In genomic region chr1:130759689-130760088, GRCm38 (mm10) we compare ENCODE assay signal across 32 mouse cellular contexts. TPM values are rescaled to one million over a fixed set of nuclear protein-coding genes. Genes with fewer than 3 reads are reported as not detected.
DNase-seq lines count a peak whose midpoint lies in the region; ATAC-seq and TF ChIP-seq lines count a peak whose summit lies in the region.
"Had no signal": no experiment of that assay in that cellular context is flagged by ENCODE, and none has a peak within 500 bp of the region (broad histone marks: within the 10 kb centered on the region; RNA-seq: fewer than 3 reads in every experiment).

No protein-coding gene starts in this region.

- TF ChIP-seq POLR2A in liver, adult 2 months (IDR thresholded peaks at IDR 0.05; ENCODE audit: extremely low read depth, insufficient read depth, low read length): no peak

- H3K9me3 ChIP-seq in liver, embryonic 12.5 days (replicated peaks): no peaks in the 10 kb centered on the region
- no peaks in the 10 kb centered on the region for H3K9me3 ChIP-seq in midbrain, embryonic 11.5 days (ENCODE audit: control insufficient read depth, low read length)
- H3K9me3 ChIP-seq in midbrain, embryonic 15.5 days: no peaks in the 10 kb centered on the region
- H3K9me3 ChIP-seq: forebrain, embryonic 10.5 days; forebrain, embryonic 13.5 days; G1E; heart, embryonic 12.5 days; heart, embryonic 15.5 days; hindbrain, embryonic 10.5 days; hindbrain, embryonic 13.5 days had no signal

- no peak overlapping the region for H3K4me2 ChIP-seq in liver, embryonic 12.5 days
- no peak overlapping the region for H3K4me2 ChIP-seq in midbrain, embryonic 11.5 days
- H3K4me2 ChIP-seq in midbrain, embryonic 15.5 days: no peak overlapping the region
- H3K4me2 ChIP-seq: forebrain, embryonic 13.5 days; heart, embryonic 12.5 days; heart, embryonic 15.5 days; hindbrain, embryonic 13.5 days had no signal

- no peaks in the 10 kb centered on the region for H3K27me3 ChIP-seq in liver, adult 2 months (ENCODE audit: control insufficient read depth, insufficient read depth, low read length)
- no peaks in the 10 kb centered on the region for H3K27me3 ChIP-seq in liver, embryonic 12.5 days (replicated peaks)
- no peaks in the 10 kb centered on the region for H3K27me3 ChIP-seq in midbrain, embryonic 11.5 days (ENCODE audit: control insufficient read depth, insufficient read depth, low read length)
- no peaks in the 10 kb centered on the region for H3K27me3 ChIP-seq in midbrain, embryonic 15.5 days (replicated peaks)
- H3K27me3 ChIP-seq: CH12.LX; forebrain, embryonic 13.5 days; heart, embryonic 12.5 days; heart, embryonic 15.5 days; hindbrain, embryonic 13.5 days; Patski had no signal

- H3K9ac ChIP-seq in liver, adult 2 months (ENCODE audit: low read depth, low read length): no peak overlapping the region
- no peak overlapping the region for H3K9ac ChIP-seq in liver, embryonic 12.5 days
- no peak overlapping the region for H3K9ac ChIP-seq in midbrain, embryonic 11.5 days (ENCODE audit: low read length)
- no peak overlapping the region for H3K9ac ChIP-seq in midbrain, embryonic 15.5 days
- H3K9ac ChIP-seq: forebrain, embryonic 13.5 days; heart, embryonic 12.5 days; heart, embryonic 15.5 days; hindbrain, embryonic 13.5 days had no signal

- H3K36me3 ChIP-seq in liver, adult 2 months (ENCODE audit: control insufficient read depth, insufficient read depth, low read length): no peaks in the 10 kb centered on the region
- H3K36me3 ChIP-seq in liver, embryonic 12.5 days: no peaks in the 10 kb centered on the region
- no peaks in the 10 kb centered on the region for H3K36me3 ChIP-seq in midbrain, embryonic 11.5 days (ENCODE audit: control insufficient read depth, insufficient read depth, low read length)
- no peaks in the 10 kb centered on the region for H3K36me3 ChIP-seq in midbrain, embryonic 15.5 days (replicated peaks)
- H3K36me3 ChIP-seq: forebrain, embryonic 10.5 days; G1E; heart, embryonic 12.5 days; heart, embryonic 15.5 days; hindbrain, embryonic 10.5 days; hindbrain, embryonic 13.5 days had no signal

- WGBS in liver, adult 2 months: 65% methylated on average over 9 of the region's 9 CpGs
- 58% methylated on average over 9 of the region's 9 CpGs for WGBS in liver, embryonic 12.5 days (ENCODE audit: insufficient replicate concordance)
- WGBS in midbrain, embryonic 11.5 days: 84% methylated on average over 9 of the region's 9 CpGs
- 87% methylated on average over 9 of the region's 9 CpGs for WGBS in midbrain, embryonic 15.5 days

- TF ChIP-seq CTCF in liver, adult 2 months (IDR thresholded peaks at IDR 0.05; ENCODE audit: low read depth, low read length): no peak

- H3K4me3 ChIP-seq in liver, adult 2 months (ENCODE audit: insufficient read depth, low read depth, low read length): no peak overlapping the region
- no peak overlapping the region for H3K4me3 ChIP-seq in liver, embryonic 12.5 days
- H3K4me3 ChIP-seq in midbrain, embryonic 11.5 days (ENCODE audit: low read depth, low read length): no peak overlapping the region
- H3K4me3 ChIP-seq in midbrain, embryonic 15.5 days: no peak overlapping the region
- H3K4me3 ChIP-seq: forebrain, embryonic 10.5 days; forebrain, embryonic 13.5 days; heart, adult 2 months; heart, embryonic 12.5 days; heart, embryonic 15.5 days; hindbrain, embryonic 10.5 days; hindbrain, embryonic 13.5 days had no signal

- ATAC-seq in liver, embryonic 12.5 days: no peak
- ATAC-seq in midbrain, embryonic 11.5 days (ENCODE audit: low FRiP score): no peak
- ATAC-seq in midbrain, embryonic 15.5 days (replicated peaks): no peak
- ATAC-seq: forebrain, embryonic 13.5 days; forebrain, embryonic 16.5 days; Patski had no signal

- DNase-seq in liver, adult 2 months (ENCODE audit: extremely low read depth, low read depth, low spot score): peak; percentile 66
- peak; percentile 68 for DNase-seq in midbrain, embryonic 11.5 days (ENCODE audit: low spot score, missing footprints)
- DNase-seq in lung, postnatal 14 days: peak; percentile 55
- DNase-seq in urinary bladder, postnatal 25 days (ENCODE audit: low spot score): no peak
- DNase-seq in layer of hippocampus, postnatal 14 days (ENCODE audit: low spot score in 2 of 2): no peak
- DNase-seq: adrenal gland, postnatal 10 days; adrenal gland, postnatal 36 days; B cell, adult 2 months; cerebellum, adult 18-20 months; cerebellum, adult 9-10 months; cerebellum, postnatal 14 days; gastrocnemius, postnatal 10 days; gastrocnemius, postnatal 36 days; heart, adult 2 months; heart, postnatal 10 days; heart, postnatal 36 days had no signal

- H3K4me1 ChIP-seq in liver, adult 2 months (ENCODE audit: control insufficient read depth, insufficient read depth, low read length): peaks cover 21% of the 10 kb centered on the region
- peaks cover 22% of the 10 kb centered on the region for H3K4me1 ChIP-seq in liver, embryonic 12.5 days
- H3K4me1 ChIP-seq in midbrain, embryonic 11.5 days (ENCODE audit: control insufficient read depth, insufficient read depth, low read length): no peaks in the 10 kb centered on the region
- no peaks in the 10 kb centered on the region for H3K4me1 ChIP-seq in midbrain, embryonic 15.5 days
- H3K4me1 ChIP-seq: forebrain, embryonic 10.5 days; forebrain, embryonic 13.5 days; heart, embryonic 15.5 days; hindbrain, embryonic 10.5 days; hindbrain, embryonic 13.5 days had no signal

- H3K27ac ChIP-seq in liver, adult 2 months (replicated peaks; ENCODE audit: insufficient read depth, low read depth, low read length): no peak overlapping the region
- no peak overlapping the region for H3K27ac ChIP-seq in liver, embryonic 12.5 days
- H3K27ac ChIP-seq in midbrain, embryonic 11.5 days (ENCODE audit: low read depth, low read length): no peak overlapping the region
- H3K27ac ChIP-seq in midbrain, embryonic 15.5 days: no peak overlapping the region
- H3K27ac ChIP-seq: forebrain, embryonic 10.5 days; forebrain, embryonic 13.5 days; heart, adult 2 months; heart, embryonic 15.5 days; hindbrain, embryonic 10.5 days; hindbrain, embryonic 13.5 days had no signal

- H3K79me2 ChIP-seq in liver, adult 2 months (ENCODE audit: control insufficient read depth, insufficient read depth, low read length): no peaks in the 10 kb centered on the region

RNA-seq across cellular contexts. Expression of gene AA986860, which starts 27.9 kb away (rescaled TPM):
- total RNA-seq in liver, adult 2 months (2014; rRNA removed): 0.65 and 0.74 TPM in 2 replicates
- polyA plus RNA-seq in liver, adult 2 months (2012; rRNA removed): 0.18 and 0.25 TPM in 2 replicates
- polyA plus RNA-seq in liver, embryonic 12.5 days (2016; fragmentation: Nextera tagmentation; extraction: Ambion mirVana): 8.0 and 8.5 TPM in 2 replicates
- 0.29 and 0.37 TPM in 2 replicates for polyA plus RNA-seq in midbrain, embryonic 11.5 days (2014; fragmentation: Nextera tagmentation; extraction: Ambion mirVana)
- 0.26 and 0.56 TPM in 2 replicates for polyA plus RNA-seq in midbrain, embryonic 15.5 days (2015; fragmentation: Nextera tagmentation; extraction: Ambion mirVana)
- total RNA-seq in layer of hippocampus, postnatal 14 days (2021): 1 to 10 TPM; 1.2 to 1.6 TPM

RNA-seq across cellular contexts. Expression of gene Pfkfb2, which starts 30.6 kb away (rescaled TPM):
- total RNA-seq in liver, adult 2 months (2014; rRNA removed): 17.8 and 19.5 TPM in 2 replicates
- 5.3 and 8.5 TPM in 2 replicates for polyA plus RNA-seq in liver, adult 2 months (2012; rRNA removed)
- 7.1 and 9.0 TPM in 2 replicates for polyA plus RNA-seq in liver, embryonic 12.5 days (2016; fragmentation: Nextera tagmentation; extraction: Ambion mirVana)
- 6.3 and 9.5 TPM in 2 replicates for polyA plus RNA-seq in midbrain, embryonic 11.5 days (2014; fragmentation: Nextera tagmentation; extraction: Ambion mirVana)
- polyA plus RNA-seq in midbrain, embryonic 15.5 days (2015; fragmentation: Nextera tagmentation; extraction: Ambion mirVana): 22.2 and 25.5 TPM in 2 replicates
- 10 to 100 TPM; 44.0 to 55.8 TPM for total RNA-seq in layer of hippocampus, postnatal 14 days (2021)

RNA-seq across cellular contexts. Expression of gene Fcamr, which starts 41.0 kb away (rescaled TPM):
- total RNA-seq in liver, adult 2 months (2014; rRNA removed): 0.13 and 0.55 TPM in 2 replicates
- polyA plus RNA-seq in liver, adult 2 months (2012; rRNA removed): 0.09 TPM in 1 of 2 replicates, not detected in the other
- not detected in 2 replicates for polyA plus RNA-seq in liver, embryonic 12.5 days (2016; fragmentation: Nextera tagmentation; extraction: Ambion mirVana)
- polyA plus RNA-seq in midbrain, embryonic 11.5 days (2014; fragmentation: Nextera tagmentation; extraction: Ambion mirVana): not detected in 2 replicates
- not detected in 2 replicates for polyA plus RNA-seq in midbrain, embryonic 15.5 days (2015; fragmentation: Nextera tagmentation; extraction: Ambion mirVana)
- not detected for total RNA-seq in layer of hippocampus, postnatal 14 days (2021)
- total RNA-seq: adrenal gland, postnatal 36 days; G1E; gastrocnemius, adult 18-20 months; gastrocnemius, postnatal 10 days; granulocyte monocyte progenitor cell, adult 5-6 weeks had no signal
- polyA plus RNA-seq: embryonic facial prominence, embryonic 11.5 days; forebrain, embryonic 10.5 days; forebrain, embryonic 13.5 days; forebrain, embryonic 16.5 days; G1E; hindbrain, embryonic 10.5 days; hindbrain, embryonic 13.5 days had no signal

RNA-seq across cellular contexts. Expression of gene Yod1, which starts 42.6 kb away (rescaled TPM):
- total RNA-seq in liver, adult 2 months (2014; rRNA removed): 8.9 and 9.0 TPM in 2 replicates
- polyA plus RNA-seq in liver, adult 2 months (2012; rRNA removed): 1.3 and 1.4 TPM in 2 replicates
- polyA plus RNA-seq in liver, embryonic 12.5 days (2016; fragmentation: Nextera tagmentation; extraction: Ambion mirVana): 49.3 and 49.7 TPM in 2 replicates
- 11.7 and 13.6 TPM in 2 replicates for polyA plus RNA-seq in midbrain, embryonic 11.5 days (2014; fragmentation: Nextera tagmentation; extraction: Ambion mirVana)
- 17.6 TPM in 2 replicates for polyA plus RNA-seq in midbrain, embryonic 15.5 days (2015; fragmentation: Nextera tagmentation; extraction: Ambion mirVana)
- total RNA-seq in layer of hippocampus, postnatal 14 days (2021): 10 to 100 TPM; 11.7 to 13.9 TPM

RNA-seq across cellular contexts. Expression of gene Gm29427, which starts 44.1 kb away (rescaled TPM):
- 0.20 TPM in 1 of 2 replicates, not detected in the other for total RNA-seq in liver, adult 2 months (2014; rRNA removed)
- polyA plus RNA-seq in liver, adult 2 months (2012; rRNA removed): not detected in 2 replicates
- polyA plus RNA-seq in liver, embryonic 12.5 days (2016; fragmentation: Nextera tagmentation; extraction: Ambion mirVana): not detected in 2 replicates
- not detected in 2 replicates for polyA plus RNA-seq in midbrain, embryonic 11.5 days (2014; fragmentation: Nextera tagmentation; extraction: Ambion mirVana)
- polyA plus RNA-seq in midbrain, embryonic 15.5 days (2015; fragmentation: Nextera tagmentation; extraction: Ambion mirVana): 0.14 TPM in 1 of 2 replicates, not detected in the other
- total RNA-seq in layer of hippocampus, postnatal 14 days (2021): under 1 TPM in 1 of 2 experiments, not detected in 1; 0.35 TPM
- total RNA-seq: adrenal gland, postnatal 10 days; adrenal gland, postnatal 36 days; CH12.LX; gastrocnemius, adult 18-20 months; gastrocnemius, postnatal 10 days; gastrocnemius, postnatal 36 days; granulocyte monocyte progenitor cell, adult 5-6 weeks; heart, postnatal 10 days had no signal
- polyA plus RNA-seq: embryonic facial prominence, embryonic 11.5 days; embryonic facial prominence, embryonic 14.5 days; forebrain, embryonic 10.5 days; forebrain, embryonic 13.5 days; G1E; heart, embryonic 12.5 days; heart, embryonic 15.5 days; hindbrain, embryonic 10.5 days had no signal

Comparison
In these comparisons a context has a peak if more than half of its experiments do, and no peak if none do; other contexts are left out.
1. DNase-seq: peak in liver, adult 2 months (single experiment), midbrain, embryonic 11.5 days (single experiment) and lung, postnatal 14 days (single experiment); none in urinary bladder, postnatal 25 days (single experiment) and layer of hippocampus, postnatal 14 days (0 of 2).